Mouse (Mus musculus): ENCODE data around the gene Ell2.
"Not testable (repeated sequence)": the region's sequence is repeated elsewhere in the genome, so short reads cannot be mapped to it uniquely, and the experiment has no call there.

Gene Ell2

GRCm38 (mm10) chr13:75706457-75706856, at the start of gene Ell2:
Ell2 (plus strand) TSS chr13:75706757.
- no peak for DNase-seq

DNA sequence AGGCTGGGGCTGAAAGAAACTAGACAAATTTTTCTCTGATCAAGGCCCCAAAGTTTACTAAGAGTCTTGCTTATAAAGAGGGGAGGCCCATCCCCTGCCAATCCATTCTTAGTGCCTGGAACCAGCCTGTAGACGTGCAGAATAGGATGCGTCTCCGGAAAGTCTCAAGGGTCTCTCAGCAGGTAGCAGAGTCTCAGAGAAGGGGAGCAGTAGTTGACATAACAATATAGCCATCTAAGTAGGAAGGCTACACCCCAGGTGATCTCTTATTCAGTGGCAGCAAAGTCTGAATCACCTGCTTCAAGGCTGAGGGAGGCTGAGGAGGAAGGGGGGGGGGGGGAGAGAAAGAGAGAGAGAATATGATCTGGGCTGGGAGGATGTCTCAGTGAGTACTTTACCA, 21.1 kb upstream of the Ell2 start:
- DNase-seq, result no peak

GRCm38 (mm10) chr13:75686995-75687394, 19.6 kb upstream of the Ell2 start:
- DNase-seq, result no peak

- DNase-seq, result no peak
Observed at GRCm38 (mm10) chr13:75691625-75692024, 14.9 kb upstream of the Ell2 start.

DNA sequence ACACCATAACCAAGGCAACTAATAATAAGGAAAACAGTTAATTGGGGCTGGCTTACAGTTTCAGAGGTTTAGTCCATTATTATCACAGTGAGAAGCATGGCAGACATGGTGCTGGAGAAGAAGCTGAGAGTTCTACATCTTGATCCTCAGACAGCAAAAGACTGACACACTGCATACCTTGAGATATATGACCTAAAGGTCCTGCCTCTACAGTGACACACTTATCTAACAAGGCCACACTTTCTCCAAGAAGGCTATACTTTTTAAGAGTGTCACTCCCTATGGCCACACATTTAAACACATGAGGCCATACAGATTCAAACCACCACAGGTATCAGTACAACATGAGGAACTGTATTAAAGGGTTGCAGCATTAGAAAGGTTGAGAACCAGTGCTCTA, 13.5 kb upstream of the Ell2 start:
- DNase-seq, result no peak

- DNase-seq, result no peak
Observed at GRCm38 (mm10) chr13:75702814-75703213, 3.7 kb upstream of the Ell2 start.

GRCm38 (mm10) chr13:75706882-75707816, 592 bp downstream of the Ell2 start:
- peak; percentile 97 for DNase-seq

GRCm38 (mm10) chr13:75707821-75708636, 1.5 kb downstream of the Ell2 start:
- peak; percentile 70 for DNase-seq

DNA sequence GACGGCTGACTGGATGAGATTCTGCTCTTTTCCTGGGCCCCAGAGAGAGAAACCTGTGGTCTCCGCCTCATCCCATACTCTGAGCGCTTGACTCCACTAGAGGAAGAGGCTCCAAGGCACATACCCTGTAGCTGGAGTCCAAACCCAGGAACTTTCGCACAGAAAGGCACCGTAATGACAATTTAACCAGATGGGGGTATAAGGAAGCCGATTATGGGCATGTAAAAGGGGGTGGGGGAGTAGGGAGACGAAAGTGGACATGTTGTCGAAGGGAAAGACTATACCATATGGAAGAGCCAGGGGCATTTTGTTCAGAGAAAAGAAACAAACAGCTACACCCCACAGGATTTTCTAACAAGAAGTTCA, 2.1 kb downstream of the Ell2 start:
- DNase-seq, result no peak

GRCm38 (mm10) chr13:75709026-75709778, 2.6 kb downstream of the Ell2 start:
- no peak for DNase-seq

DNA sequence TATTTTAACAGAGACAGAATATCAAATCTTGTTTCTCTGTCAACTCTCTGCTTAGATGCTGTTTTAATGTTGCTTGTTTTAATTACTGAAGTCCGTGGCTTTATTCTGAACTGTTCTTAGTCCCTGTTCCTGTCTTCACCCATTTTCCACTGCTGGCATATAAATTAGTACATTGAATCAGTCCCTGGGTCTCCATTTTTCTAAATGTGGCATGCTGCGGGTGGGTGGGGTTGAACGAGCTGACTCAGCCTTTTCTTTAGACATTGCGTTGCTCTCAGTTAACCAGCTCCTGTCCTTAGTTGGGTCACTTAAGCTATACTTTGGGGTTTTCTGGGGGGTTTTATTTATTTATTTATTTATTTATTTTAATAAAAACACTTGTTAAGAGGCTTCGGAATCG, 3.6 kb downstream of the Ell2 start:
- no peak for DNase-seq

GRCm38 (mm10) chr13:75711517-75711916, 5.0 kb downstream of the Ell2 start:
- not testable (repeated sequence) for DNase-seq

DNA sequence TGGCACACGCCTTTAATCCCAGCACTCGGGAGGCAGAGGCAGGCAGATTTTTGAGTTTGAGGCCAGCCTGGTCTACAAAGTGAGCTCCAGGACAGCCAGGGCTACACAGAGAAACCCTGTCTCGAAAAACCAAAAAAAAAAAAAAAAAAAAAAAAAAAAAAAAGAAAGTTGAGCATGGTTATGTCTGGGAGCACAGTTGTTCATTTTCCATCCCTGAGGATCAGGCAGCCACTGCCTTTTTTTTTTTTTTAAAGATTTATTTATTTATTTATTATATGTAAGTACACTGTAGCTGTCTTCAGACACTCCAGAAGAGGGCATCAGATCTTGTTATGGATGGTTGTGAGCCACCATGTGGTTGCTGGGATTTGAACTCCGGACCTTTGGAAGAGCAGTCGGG, 6.0 kb downstream of the Ell2 start:
- not testable (repeated sequence) for DNase-seq

DNA sequence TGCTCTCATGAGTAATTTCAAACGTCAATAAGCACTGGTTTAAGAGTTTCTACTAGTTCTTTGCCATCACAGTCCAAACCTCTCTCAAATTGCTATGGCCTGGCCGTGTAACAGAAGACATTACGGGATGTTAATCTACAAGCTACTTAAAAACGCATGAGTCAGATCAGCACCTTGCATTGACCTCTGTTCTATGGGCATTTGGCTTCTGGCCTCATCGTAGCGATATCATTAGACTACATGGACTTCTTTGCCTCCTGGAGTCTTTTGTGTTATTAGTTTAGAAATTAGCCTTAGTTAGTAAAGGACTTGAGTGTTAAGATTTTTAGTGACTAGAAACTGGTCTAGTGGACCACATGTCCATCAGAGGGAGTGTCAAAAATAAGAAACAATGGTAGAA, 7.8 kb downstream of the Ell2 start:
- no peak for DNase-seq

- no peak for DNase-seq
Observed at GRCm38 (mm10) chr13:75717638-75718302, 11.2 kb downstream of the Ell2 start.

DNA sequence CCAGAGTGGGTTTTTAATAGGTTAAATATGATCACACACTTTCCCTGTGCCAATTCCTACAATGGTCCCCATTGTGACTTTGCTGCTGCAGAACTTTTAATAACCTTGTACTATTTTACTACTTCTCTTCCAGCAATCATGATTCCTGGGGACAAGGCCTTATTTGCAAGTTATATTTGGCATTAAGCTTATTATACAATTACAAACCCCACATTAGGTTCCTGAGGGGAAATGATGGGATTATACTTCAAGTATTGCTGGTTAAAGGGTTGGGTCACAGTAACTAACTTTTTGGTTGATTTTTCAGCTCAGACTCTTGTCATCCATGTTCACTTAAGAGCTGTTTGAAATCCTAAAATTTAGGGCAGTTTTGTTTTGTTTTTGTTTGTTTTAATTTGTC, 11.8 kb downstream of the Ell2 start:
- no peak for DNase-seq

DNA sequence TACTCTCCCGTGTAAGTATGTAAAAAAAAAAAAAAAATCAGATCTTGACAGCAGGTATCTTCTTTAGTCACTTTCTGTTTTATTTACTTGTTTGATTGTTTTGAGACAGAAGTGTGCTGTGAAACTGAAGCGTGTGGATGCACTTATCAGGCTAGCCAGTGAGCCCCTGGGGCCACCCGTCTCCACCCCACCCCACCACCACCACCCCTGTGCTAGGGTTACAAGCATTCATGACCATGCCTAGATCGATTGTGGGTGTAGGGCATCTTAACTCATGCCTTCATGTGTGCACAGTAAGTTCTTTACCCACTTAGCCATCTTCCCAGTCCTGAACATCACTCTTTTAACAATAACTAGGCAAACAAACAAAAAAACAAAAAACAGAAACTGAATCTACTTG, 13.1 kb downstream of the Ell2 start:
- DNase-seq, result no peak

GRCm38 (mm10) chr13:75726569-75727373, 20.2 kb downstream of the Ell2 start:
- DNase-seq, result no peak

DNA sequence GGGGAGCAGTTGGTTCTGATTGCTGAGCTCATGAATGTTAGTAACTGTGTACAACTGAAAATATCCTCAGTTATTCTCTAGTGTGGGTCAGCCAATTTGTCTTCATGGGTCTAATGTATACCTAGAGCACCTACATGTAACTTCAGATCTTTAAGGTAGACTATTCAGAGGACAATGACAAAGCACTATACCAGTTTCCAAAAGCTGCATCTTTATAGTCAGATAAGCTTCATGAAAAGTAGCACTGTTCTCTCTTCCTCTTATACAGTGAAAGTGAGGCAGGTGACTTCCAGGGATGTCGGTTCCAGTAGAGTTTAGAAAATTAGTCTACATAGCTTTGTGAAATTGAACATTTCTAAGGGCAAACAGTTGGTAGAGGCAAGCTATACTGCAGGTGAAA, 21.4 kb downstream of the Ell2 start:
- DNase-seq, result no peak

GRCm38 (mm10) chr13:75729834-75730233, 23.3 kb downstream of the Ell2 start:
- no peak for DNase-seq

- no peak for DNase-seq
Observed at GRCm38 (mm10) chr13:75730717-75731116, 24.2 kb downstream of the Ell2 start.

Measured in lung, postnatal 36 days (tissue).